Mouse (Mus musculus) hindbrain, embryonic 10.5 days (tissue): ENCODE measurements at regions not wholly inside any gene's neighbourhood (a gene's known extent, or its start where the extent isn't known, plus 50 kb on each side); places are given as distances from the start of the nearest gene placed in this dataset.

Source experiments
- DNase-seq: peaks from one replicate; pipeline ENCODE4 v3.0.0-alpha.2; 2017; ENCODE audit warnings: low spot score
- H3K27ac ChIP-seq: fragments of 300-500 bp; sonication (generic); 2 replicates; pipeline ENCODE4 v1.5.1; 2016; ENCODE audit warnings: mild to moderate bottlenecking, moderate library complexity
- H3K27me3 ChIP-seq: fragments of 300-500 bp; sonication (generic); 2 replicates; pipeline ENCODE4 v1.6.1; 2016; ENCODE audit warnings: mild to moderate bottlenecking; ENCODE audit not compliant: poor library complexity, insufficient read depth, severe bottlenecking
- H3K36me3 ChIP-seq: fragments of 300-500 bp; sonication (generic); 2 replicates; pipeline ENCODE4 v1.6.1; 2016; ENCODE audit warnings: mild to moderate bottlenecking, moderate library complexity
- H3K4me1 ChIP-seq: fragments of 300-500 bp; sonication (generic); replicated peaks from 2 replicates; pipeline ENCODE4 v1.6.1; 2016; ENCODE audit warnings: mild to moderate bottlenecking
- H3K4me3 ChIP-seq: fragments of 300-500 bp; sonication (generic); 2 replicates; pipeline ENCODE4 v1.5.1; 2016; ENCODE audit warnings: mild to moderate bottlenecking, moderate library complexity
- H3K9me3 ChIP-seq: fragments of 300-500 bp; sonication (generic); 2 replicates; pipeline ENCODE4 v1.6.1; 2016; ENCODE audit warnings: mild to moderate bottlenecking, moderate library complexity
- WGBS: fragments of 180-500 bp; shearing (Covaris S2); methylation state at CpG from one replicate; pipeline ENCODE4 v1.1.7; 2016; 5-methylcytosine and 5-hydroxymethylcytosine counted together

DNA sequence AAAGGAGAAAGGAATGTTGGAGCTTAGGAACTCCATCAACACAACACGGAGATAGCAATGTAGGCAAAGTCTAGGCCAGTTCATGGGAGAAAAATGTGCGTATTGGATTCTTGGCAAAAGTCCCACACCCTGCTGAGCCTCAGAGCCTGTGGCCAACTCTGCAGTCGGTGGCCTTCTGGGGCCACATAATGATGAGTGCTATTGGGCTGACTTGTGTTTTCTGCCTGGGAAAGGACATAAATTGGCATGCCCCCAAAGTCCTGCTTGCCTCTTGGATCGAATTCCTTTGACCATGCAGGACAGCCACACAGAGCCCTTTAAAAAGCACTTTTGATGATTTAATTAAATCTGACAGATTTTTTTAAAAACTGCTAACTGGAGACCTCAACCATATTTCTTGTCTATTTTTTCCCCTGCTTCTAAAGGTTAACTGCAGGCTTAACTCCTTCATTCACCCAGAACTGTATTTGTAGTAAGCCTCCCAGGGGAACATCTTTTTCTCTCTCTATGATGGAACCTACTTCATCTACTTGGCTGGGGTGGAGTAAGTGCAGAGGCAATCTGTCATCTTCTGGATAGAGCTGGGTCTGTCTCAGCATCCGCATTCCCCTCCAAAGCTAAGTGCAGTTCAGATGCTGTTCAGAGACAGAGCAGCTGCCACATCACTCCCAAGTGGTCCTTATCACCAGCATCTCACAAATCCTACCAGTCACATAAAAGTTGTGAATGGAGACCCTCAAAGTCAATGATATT, 93.9 kb upstream of the St8sia2 start:
- DNase-seq, result no peak
- Histone ChIP-seq H3K9me3 (no peaks in the 10 kb centered on the region), H3K27ac (no peak overlapping the region), H3K27me3 (no peaks in the 10 kb centered on the region), H3K4me3 (no peak overlapping the region), H3K4me1 (no peaks in the 10 kb centered on the region), H3K36me3 (no peaks in the 10 kb centered on the region)
- 72% methylated on average over 5 of the region's 5 CpGs for WGBS

GRCm38 (mm10) chr7:74091402-74092025, 78.0 kb upstream of the St8sia2 start:
- H3K9me3 ChIP-seq, result no peaks in the 10 kb centered on the region
- H3K36me3 ChIP-seq, result no peaks in the 10 kb centered on the region
- DNase-seq, result no peak
- no peaks in the 10 kb centered on the region for H3K27me3 ChIP-seq
- no peak overlapping the region for H3K4me3 ChIP-seq
- no peaks in the 10 kb centered on the region for H3K4me1 ChIP-seq
- no peak overlapping the region for H3K27ac ChIP-seq
- WGBS, result 63% methylated on average over 3 of the region's 3 CpGs

DNA sequence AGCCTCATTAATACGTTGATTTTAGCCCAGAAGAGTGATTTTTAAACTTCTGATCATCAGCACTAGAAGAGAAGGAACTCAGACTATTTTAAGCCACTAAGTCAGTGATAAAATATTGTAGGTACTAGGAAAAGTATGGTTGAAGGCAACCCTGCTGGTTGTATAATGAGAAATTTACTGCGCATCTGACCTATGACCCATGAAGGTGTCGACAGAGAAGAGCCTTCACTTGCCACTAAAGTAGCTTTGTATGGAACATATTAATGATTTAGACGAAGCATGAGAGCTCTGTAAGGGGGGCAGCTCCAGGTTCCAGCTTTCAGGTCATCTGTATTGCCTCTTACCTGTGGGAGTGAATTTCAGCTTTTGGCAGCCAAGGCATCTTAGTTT, 67.4 kb upstream of the St8sia2 start:
- no peaks in the 10 kb centered on the region for H3K36me3 ChIP-seq
- no peaks in the 10 kb centered on the region for H3K9me3 ChIP-seq
- no peaks in the 10 kb centered on the region for H3K27me3 ChIP-seq
- WGBS, result 83% methylated on average over 4 of the region's 4 CpGs
- no peaks in the 10 kb centered on the region for H3K4me1 ChIP-seq
- DNase-seq, result no peak
- no peak overlapping the region for H3K27ac ChIP-seq
- no peak overlapping the region for H3K4me3 ChIP-seq

GRCm38 (mm10) chr7:74080079-74080845, 66.8 kb upstream of the St8sia2 start:
- Histone ChIP-seq H3K27ac (no peak overlapping the region), H3K36me3 (no peaks in the 10 kb centered on the region), H3K4me1 (no peaks in the 10 kb centered on the region), H3K9me3 (no peaks in the 10 kb centered on the region), H3K27me3 (no peaks in the 10 kb centered on the region), H3K4me3 (no peak overlapping the region)
- WGBS, result 89% methylated on average over 9 of the region's 9 CpGs
- no peak for DNase-seq

- no peak overlapping the region for H3K4me3 ChIP-seq
- H3K27ac ChIP-seq, result no peak overlapping the region
- no peaks in the 10 kb centered on the region for H3K36me3 ChIP-seq
- 45% methylated on average over 3 of the region's 3 CpGs for WGBS
- DNase-seq, result no peak
- H3K4me1 ChIP-seq, result 0 out of 2 replicates have a peak, but pooled peaks cover 4% of the 10 kb centered on the region
- no peaks in the 10 kb centered on the region for H3K27me3 ChIP-seq
- H3K9me3 ChIP-seq, result no peaks in the 10 kb centered on the region
Measured at GRCm38 (mm10) chr7:74072632-74073031, 59.1 kb upstream of the St8sia2 start.

- Histone ChIP-seq H3K27ac (no peak overlapping the region), H3K4me1 (peaks cover 4% of the 10 kb centered on the region; the same call in 1 of the 2 replicates), H3K4me3 (no peak overlapping the region), H3K9me3 (no peaks in the 10 kb centered on the region), H3K27me3 (no peaks in the 10 kb centered on the region), H3K36me3 (no peaks in the 10 kb centered on the region)
- 89% methylated on average over 2 of the region's 2 CpGs for WGBS
- no peak for DNase-seq
Measured at GRCm38 (mm10) chr7:74070836-74071235, 57.3 kb upstream of the St8sia2 start.

- Histone ChIP-seq H3K36me3 (no peaks in the 10 kb centered on the region), H3K4me3 (no peak overlapping the region), H3K9me3 (no peaks in the 10 kb centered on the region), H3K27me3 (no peaks in the 10 kb centered on the region), H3K27ac (no peak overlapping the region), H3K4me1 (peaks cover 14% of the 10 kb centered on the region)
- DNase-seq, result no peak
- WGBS, result 61% methylated on average over 4 of the region's 4 CpGs
Measured at GRCm38 (mm10) chr7:74065449-74066099, 52.1 kb upstream of the St8sia2 start.
